Mouse (Mus musculus) layer of hippocampus, postnatal 14 days (tissue): ENCODE measurements around the gene Kdm7a. TPM values are rescaled to one million over a fixed set of nuclear protein-coding genes. Genes with fewer than 3 reads are reported as not detected.

Source experiments
- DNase-seq, 2 experiments: peaks; one replicate each; pipeline ENCODE4 v3.0.0; 2021 to 2022; ENCODE audit warnings: low spot score in 2 of 2, mixed read lengths in 1 of 2
- total RNA-seq, 2 experiments: library from RNA; stranded (reverse); gene quantifications; 2 replicates each; pipeline ENCODE4 v1.2.3; 2021

Kdm7a gene
- total RNA-seq, 2 experiments from 2014 or later, result 29.8 to 33.0 TPM

DNA sequence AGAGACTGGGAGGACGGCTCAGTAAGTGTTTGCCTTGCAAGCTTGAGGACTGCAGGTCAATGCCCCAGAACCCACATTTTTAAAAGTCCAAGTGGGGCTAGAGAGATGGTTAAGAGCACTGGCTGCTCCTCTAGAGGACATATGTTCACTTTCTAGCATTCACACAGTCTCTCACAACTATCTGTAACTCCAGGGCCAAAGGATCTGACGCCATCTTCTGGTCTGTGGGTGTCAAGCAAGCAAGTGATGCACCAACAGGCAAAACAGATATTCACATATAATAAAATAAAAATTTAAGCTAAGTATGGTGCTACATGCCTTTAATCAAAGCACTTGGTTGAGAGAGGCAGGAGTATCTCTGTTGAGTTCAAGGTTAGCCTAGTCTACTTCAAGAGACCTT lies 99.8 kb downstream of the Kdm7a start:
- DNase-seq, result no peak

DNA sequence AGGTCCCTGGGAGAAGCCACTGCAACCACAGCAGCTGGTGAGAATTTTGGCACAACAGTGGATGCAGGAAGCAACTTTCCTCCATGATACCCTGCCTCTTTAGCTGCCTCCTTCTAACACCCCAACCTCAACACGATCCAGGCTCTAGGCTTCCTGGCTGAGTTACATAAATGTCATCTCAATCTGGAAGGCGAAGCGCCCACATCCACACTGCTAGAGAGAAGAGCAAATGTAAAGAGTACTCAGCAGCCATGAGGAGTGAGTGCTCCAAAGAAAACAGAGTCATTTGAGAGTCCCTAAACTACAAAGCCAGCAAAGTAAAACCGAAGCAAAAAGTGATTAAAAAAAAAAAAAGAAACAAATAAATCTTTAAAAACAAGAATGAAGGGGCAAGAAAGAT lies 102.0 kb downstream of the Kdm7a start:
- no peak for DNase-seq

Other genes with a start within 250 kb of the Kdm7a start
- gene Parp12, start 88.4 kb downstream of the Kdm7a start, total RNA-seq, result 1 to 10 TPM; 4.9 to 5.5 TPM
- gene Slc37a3, start 170.9 kb upstream of the Kdm7a start, total RNA-seq, result 10 to 100 TPM; 85.7 to 87.6 TPM
- under 1 TPM in 1 of 2 experiments, not detected in 1; 0.21 TPM for gene Rab19, start 174.4 kb upstream of the Kdm7a start, total RNA-seq
- gene Mkrn1, start 213.7 kb upstream of the Kdm7a start, total RNA-seq, result 100 to 1,000 TPM; 145 to 156 TPM